Mouse (Mus musculus) layer of hippocampus, adult 9-11 months (tissue): ENCODE measurements at regions not wholly inside any gene's neighbourhood (a gene's known extent, or its start where the extent isn't known, plus 50 kb on each side); places are given as distances from the start of the nearest gene placed in this dataset.
"Not testable (repeated sequence)": the region's sequence is repeated elsewhere in the genome, so short reads cannot be mapped to it uniquely, and the experiment has no call there.

ENCODE experiments used
- DNase-seq: peaks from one replicate; pipeline ENCODE4 v3.0.0; 2022

- DNase-seq: no peak
Measured at GRCm38 (mm10) chr12:15651293-15651692, 165.4 kb downstream of the Trib2 start.

GRCm38 (mm10) chr12:15649906-15650305, 166.8 kb downstream of the Trib2 start:
- DNase-seq: no peak

GRCm38 (mm10) chr12:15649226-15649625, 167.5 kb downstream of the Trib2 start:
- DNase-seq: no peak

GRCm38 (mm10) chr12:15644074-15644672, 172.5 kb downstream of the Trib2 start:
- no peak for DNase-seq

GRCm38 (mm10) chr12:15643669-15644068, 173.1 kb downstream of the Trib2 start:
- no peak for DNase-seq

GRCm38 (mm10) chr12:15640320-15640719, 176.4 kb downstream of the Trib2 start:
- DNase-seq: no peak

GRCm38 (mm10) chr12:15629971-15630370, 186.8 kb downstream of the Trib2 start:
- DNase-seq: no peak

- DNase-seq: no peak
Measured at GRCm38 (mm10) chr12:15619521-15619920, 197.2 kb downstream of the Trib2 start.

- DNase-seq: peak; percentile 8
Measured at GRCm38 (mm10) chr12:15617312-15617711, 199.4 kb downstream of the Trib2 start.

GRCm38 (mm10) chr12:15611847-15612580, 204.7 kb downstream of the Trib2 start:
- no peak for DNase-seq

- no peak for DNase-seq
Measured at GRCm38 (mm10) chr12:15607091-15607490, 209.6 kb downstream of the Trib2 start.

- no peak for DNase-seq
Measured at GRCm38 (mm10) chr12:15606095-15606494, 210.6 kb downstream of the Trib2 start.

- no peak for DNase-seq
Measured at GRCm38 (mm10) chr12:15604630-15605029, 212.1 kb downstream of the Trib2 start.

GRCm38 (mm10) chr12:15603885-15604284, 212.8 kb downstream of the Trib2 start:
- no peak for DNase-seq

GRCm38 (mm10) chr12:15603319-15603718, 213.4 kb downstream of the Trib2 start:
- DNase-seq: no peak

- DNase-seq: no peak
Measured at GRCm38 (mm10) chr12:15594704-15595103, 222.0 kb downstream of the Trib2 start.

- DNase-seq: not testable (repeated sequence)
Measured at GRCm38 (mm10) chr12:15587864-15588263, 228.9 kb downstream of the Trib2 start.

- no peak for DNase-seq
Measured at GRCm38 (mm10) chr12:15586706-15587442, 229.8 kb downstream of the Trib2 start.

- no peak for DNase-seq
Measured at GRCm38 (mm10) chr12:15585845-15586244, 230.9 kb downstream of the Trib2 start.

- DNase-seq: no peak
Measured at GRCm38 (mm10) chr12:15584721-15585120, 232.0 kb downstream of the Trib2 start.

GRCm38 (mm10) chr12:15566785-15567109, 250.0 kb downstream of the Trib2 start:
- no peak for DNase-seq

GRCm38 (mm10) chr12:15565941-15566784, 250.6 kb downstream of the Trib2 start:
- DNase-seq: peak; percentile 39

- DNase-seq: no peak
Measured at GRCm38 (mm10) chr12:15562826-15563225, 253.9 kb downstream of the Trib2 start.
